Mouse (Mus musculus): ENCODE results near the gene Gm13101. TPM values are rescaled to one million over a fixed set of nuclear protein-coding genes. Genes with fewer than 3 reads are reported as not detected.
"Not testable (repeated sequence)": the region's sequence is repeated elsewhere in the genome, so short reads cannot be mapped to it uniquely, and the experiment has no call there.

Gm13101 gene
- not detected in 2 replicates for polyA plus RNA-seq (2016; fragmentation: Nextera tagmentation; extraction: Ambion mirVana)

- not testable (repeated sequence) for H3K9ac ChIP-seq; H3K4me1 ChIP-seq (replicated peaks); H3K4me2 ChIP-seq; ATAC-seq (ENCODE audit: insufficient number of reproducible peaks, low FRiP score); H3K27me3 ChIP-seq (replicated peaks); H3K4me3 ChIP-seq; H3K36me3 ChIP-seq; H3K27ac ChIP-seq (ENCODE audit: poor library complexity, severe bottlenecking); H3K9me3 ChIP-seq (replicated peaks)
- 47% methylated on average over 2 of the region's 2 CpGs for WGBS
Observed at GRCm38 (mm10) chr4:143966850-143967249, at the start of gene Gm13101. Gene Gm13101, minus strand, starts transcription at chr4:143966950.

- not testable (repeated sequence) for H3K4me1 ChIP-seq (replicated peaks); H3K9ac ChIP-seq; H3K4me2 ChIP-seq; H3K27ac ChIP-seq (ENCODE audit: poor library complexity, severe bottlenecking); H3K27me3 ChIP-seq (replicated peaks); H3K36me3 ChIP-seq; H3K4me3 ChIP-seq; ATAC-seq (ENCODE audit: insufficient number of reproducible peaks, low FRiP score)
- peaks cover 11% of the 10 kb centered on the region; the same call in 1 of the 2 replicates for H3K9me3 ChIP-seq (replicated peaks)
- WGBS, result 42% methylated on average over 3 of the region's 3 CpGs
Observed at GRCm38 (mm10) chr4:143994269-143994668, 27.5 kb upstream of the Gm13101 start, which contains the start of gene Pramef17. Gene Pramef17, minus strand, starts transcription at chr4:143994369.

GRCm38 (mm10) chr4:143988126-143988525 is 21.4 kb upstream of the Gm13101 start:
- not testable (repeated sequence) for ATAC-seq (ENCODE audit: insufficient number of reproducible peaks, low FRiP score); H3K9ac ChIP-seq; H3K9me3 ChIP-seq (replicated peaks); H3K4me2 ChIP-seq; H3K4me3 ChIP-seq; H3K4me1 ChIP-seq (replicated peaks); H3K27me3 ChIP-seq (replicated peaks); H3K36me3 ChIP-seq; H3K27ac ChIP-seq (ENCODE audit: poor library complexity, severe bottlenecking)
- WGBS, result 88% methylated on average over 16 of the region's 17 CpGs

GRCm38 (mm10) chr4:143987475-143987941 is 20.8 kb upstream of the Gm13101 start:
- WGBS, result 73% methylated on average over 13 of the region's 17 CpGs
- not testable (repeated sequence) for H3K36me3 ChIP-seq; ATAC-seq (ENCODE audit: insufficient number of reproducible peaks, low FRiP score); H3K9ac ChIP-seq; H3K4me2 ChIP-seq; H3K9me3 ChIP-seq (replicated peaks); H3K4me3 ChIP-seq; H3K27ac ChIP-seq (ENCODE audit: poor library complexity, severe bottlenecking); H3K27me3 ChIP-seq (replicated peaks); H3K4me1 ChIP-seq (replicated peaks)

- not testable (repeated sequence) for ATAC-seq (ENCODE audit: insufficient number of reproducible peaks, low FRiP score)
Observed at GRCm38 (mm10) chr4:143985733-143986132, 19.0 kb upstream of the Gm13101 start.

GRCm38 (mm10) chr4:143985165-143985564 is 18.4 kb upstream of the Gm13101 start:
- not testable (repeated sequence) for H3K27ac ChIP-seq (ENCODE audit: poor library complexity, severe bottlenecking); H3K4me3 ChIP-seq; H3K9ac ChIP-seq; H3K4me2 ChIP-seq; H3K36me3 ChIP-seq; H3K9me3 ChIP-seq (replicated peaks); ATAC-seq (ENCODE audit: insufficient number of reproducible peaks, low FRiP score); H3K4me1 ChIP-seq (replicated peaks); H3K27me3 ChIP-seq (replicated peaks)
- WGBS, result no CpG with 5 or more reads among the region's 7 CpGs

More at GRCm38 (mm10) chr4:143985733-143986132, 19.0 kb upstream of the Gm13101 start:
- H3K4me3 ChIP-seq; H3K27ac ChIP-seq (ENCODE audit: poor library complexity, severe bottlenecking); H3K27me3 ChIP-seq (replicated peaks); H3K36me3 ChIP-seq; H3K4me2 ChIP-seq; H3K4me1 ChIP-seq (replicated peaks); H3K9ac ChIP-seq; H3K9me3 ChIP-seq (replicated peaks): not testable (repeated sequence)
- WGBS, result 95% methylated on average over 6 of the region's 9 CpGs

- H3K4me3 ChIP-seq; H3K4me1 ChIP-seq (replicated peaks); H3K9me3 ChIP-seq (replicated peaks); H3K36me3 ChIP-seq; ATAC-seq (ENCODE audit: insufficient number of reproducible peaks, low FRiP score); H3K4me2 ChIP-seq; H3K27me3 ChIP-seq (replicated peaks); H3K9ac ChIP-seq; H3K27ac ChIP-seq (ENCODE audit: poor library complexity, severe bottlenecking): not testable (repeated sequence)
- no CpG with 5 or more reads among the region's 1 CpGs for WGBS
Observed at GRCm38 (mm10) chr4:143983446-143983845, 16.7 kb upstream of the Gm13101 start.

- not testable (repeated sequence) for ATAC-seq (ENCODE audit: insufficient number of reproducible peaks, low FRiP score); H3K27me3 ChIP-seq (replicated peaks)
- WGBS, result 65% methylated on average over 1 of the region's 1 CpGs
Observed at GRCm38 (mm10) chr4:143950916-143951315, 15.8 kb downstream of the Gm13101 start, which contains the start of gene Pramef25. Gene Pramef25, minus strand, starts transcription at chr4:143951016.

More at GRCm38 (mm10) chr4:143950916-143951315, 15.8 kb downstream of the Gm13101 start, which contains the start of gene Pramef25:
- H3K27ac ChIP-seq (ENCODE audit: poor library complexity, severe bottlenecking); H3K4me2 ChIP-seq; H3K4me1 ChIP-seq (replicated peaks); H3K4me3 ChIP-seq; H3K9ac ChIP-seq; H3K36me3 ChIP-seq: not testable (repeated sequence)
- peaks cover 15% of the 10 kb centered on the region for H3K9me3 ChIP-seq (replicated peaks)

Other genes starting within 250 kb of the Gm13101 start
- not detected in 2 replicates for gene Gm13078, start 247.5 kb downstream of the Gm13101 start, polyA plus RNA-seq (2016; fragmentation: Nextera tagmentation; extraction: Ambion mirVana)
- gene Gm13023, start 177.6 kb downstream of the Gm13101 start, polyA plus RNA-seq (2016; fragmentation: Nextera tagmentation; extraction: Ambion mirVana), result not detected in 2 replicates
- gene Gm13084, start 150.9 kb downstream of the Gm13101 start, polyA plus RNA-seq (2016; fragmentation: Nextera tagmentation; extraction: Ambion mirVana), result not detected in 2 replicates
- gene Gm13103, start 120.5 kb downstream of the Gm13101 start, polyA plus RNA-seq (2016; fragmentation: Nextera tagmentation; extraction: Ambion mirVana), result not detected in 2 replicates
- gene Pramef6, start 66.6 kb downstream of the Gm13101 start, polyA plus RNA-seq (2016; fragmentation: Nextera tagmentation; extraction: Ambion mirVana), result not detected in 2 replicates
- not detected in 2 replicates for gene Pramef25, start 15.9 kb downstream of the Gm13101 start, polyA plus RNA-seq (2016; fragmentation: Nextera tagmentation; extraction: Ambion mirVana)
- gene Pramef17, start 27.4 kb upstream of the Gm13101 start, polyA plus RNA-seq (2016; fragmentation: Nextera tagmentation; extraction: Ambion mirVana), result not detected in 2 replicates
- gene Pramel4, start 92.2 kb upstream of the Gm13101 start, polyA plus RNA-seq (2016; fragmentation: Nextera tagmentation; extraction: Ambion mirVana), result not detected in 2 replicates
- gene Gm13102, start 139.5 kb upstream of the Gm13101 start, polyA plus RNA-seq (2016; fragmentation: Nextera tagmentation; extraction: Ambion mirVana), result not detected in 2 replicates
- gene Oog3, start 195.7 kb upstream of the Gm13101 start, polyA plus RNA-seq (2016; fragmentation: Nextera tagmentation; extraction: Ambion mirVana), result not detected in 2 replicates
- gene Oog2, start 223.8 kb upstream of the Gm13101 start, polyA plus RNA-seq (2016; fragmentation: Nextera tagmentation; extraction: Ambion mirVana), result not detected in 2 replicates
- gene C87977, start 246.4 kb upstream of the Gm13101 start, polyA plus RNA-seq (2016; fragmentation: Nextera tagmentation; extraction: Ambion mirVana), result not detected in 2 replicates

All from heart, embryonic 12.5 days (tissue).